Mouse (Mus musculus) hematopoietic stem cell, adult 5-6 weeks (primary cell): ENCODE data around the gene Lipe. TPM values are rescaled to one million over a fixed set of nuclear protein-coding genes. Genes with fewer than 3 reads are reported as not detected.
"Not testable (repeated sequence)": the region's sequence is repeated elsewhere in the genome, so short reads cannot be mapped to it uniquely, and the experiment has no call there.

Experiments
- ATAC-seq, 2 experiments: fragments of 125-278 bp in 1 of 2; replicated peaks in 1 of 2; 2 replicates each; pipeline ENCODE4 v1.8.0; 2016 to 2017; ENCODE audit warnings: inconsistent platforms in 2 of 2, mild to moderate bottlenecking in 2 of 2, moderate number of reproducible peaks in 2 of 2, low read depth in 1 of 2, moderate TSS enrichment in 1 of 2; ENCODE audit not compliant: low FRiP score in 2 of 2, poor library complexity in 2 of 2, severe bottlenecking in 2 of 2, insufficient read depth in 1 of 2, low TSS enrichment in 1 of 2
- total RNA-seq: library from RNA; stranded (forward); fragments of 172-1452, 232-1000 nt; gene quantifications from 2 replicates; pipeline ENCODE4 v1.2.3, GENCODE M21; 2017

Gene Lipe
- total RNA-seq, 1 experiment from 2014 or later: 18.7 TPM

GRCm38 (mm10) chr7:25422286-25422841 lies 23.9 kb upstream of the Lipe start:
- no peak for ATAC-seq

GRCm38 (mm10) chr7:25419943-25420342 lies 21.4 kb upstream of the Lipe start:
- no peak for ATAC-seq

GRCm38 (mm10) chr7:25419536-25419935 lies 21.0 kb upstream of the Lipe start:
- ATAC-seq: no peak

GRCm38 (mm10) chr7:25417597-25417996 lies 19.1 kb upstream of the Lipe start:
- 0 out of 4 replicates have a peak, but pooled peaks of 1 of the 2 experiments have one; percentile 29 for ATAC-seq

- no peak for ATAC-seq
Observed at GRCm38 (mm10) chr7:25412833-25413441, 14.4 kb upstream of the Lipe start, which contains the start of gene Cxcl17. Gene Cxcl17, minus strand, starts transcription at chr7:25412886.

GRCm38 (mm10) chr7:25411861-25412260 lies 13.4 kb upstream of the Lipe start:
- ATAC-seq: no peak

- no peak for ATAC-seq
Observed at GRCm38 (mm10) chr7:25410969-25411615, 12.6 kb upstream of the Lipe start.

GRCm38 (mm10) chr7:25409114-25409760 lies 10.7 kb upstream of the Lipe start:
- peak; percentile 56 to 68 for ATAC-seq

- no peak for ATAC-seq
Observed at GRCm38 (mm10) chr7:25406468-25406867, 8.0 kb upstream of the Lipe start.

GRCm38 (mm10) chr7:25402671-25403101 lies 4.2 kb upstream of the Lipe start:
- peak; percentile 71 to 81 for ATAC-seq

- no peak for ATAC-seq
Observed at GRCm38 (mm10) chr7:25401986-25402385, 3.5 kb upstream of the Lipe start.

GRCm38 (mm10) chr7:25401551-25401950 lies 3.0 kb upstream of the Lipe start:
- no peak for ATAC-seq

- ATAC-seq: not testable (repeated sequence)
Observed at GRCm38 (mm10) chr7:25399028-25399427, 518 bp upstream of the Lipe start.

- ATAC-seq: no peak
Observed at GRCm38 (mm10) chr7:25396621-25397020, 1.9 kb downstream of the Lipe start.

GRCm38 (mm10) chr7:25395558-25396521 lies 2.7 kb downstream of the Lipe start:
- ATAC-seq: peak; percentile 91 to 93

- ATAC-seq: peak; percentile 29 to 54
Observed at GRCm38 (mm10) chr7:25395186-25395557, 3.3 kb downstream of the Lipe start.

GRCm38 (mm10) chr7:25394754-25395153 lies 3.8 kb downstream of the Lipe start:
- no peak for ATAC-seq
